Mouse (Mus musculus) stomach, embryonic 16.5 days (tissue): Measurements from ENCODE around the gene Cux1. TPM values are rescaled to one million over a fixed set of nuclear protein-coding genes. Genes with fewer than 3 reads are reported as not detected.

Source experiments
- ATAC-seq: fragments of 200-750 bp; cut with Nextera tagmentation; 2 replicates; pipeline ENCODE4 v1.8.0; 2017; ENCODE audit warnings: moderate number of reproducible peaks, moderate TSS enrichment; ENCODE audit not compliant: insufficient read depth, low FRiP score
- H3K27ac ChIP-seq: fragments of 300-500 bp; sonication (generic); 2 replicates; pipeline ENCODE4 v1.5.1; 2014; ENCODE audit warnings: low read length
- H3K27me3 ChIP-seq: fragments of 300-500 bp; sonication (generic); 2 replicates; pipeline ENCODE4 v1.6.1; 2014; ENCODE audit warnings: low read length, control low read depth, mixed read lengths; ENCODE audit not compliant: control insufficient read depth, insufficient read depth
- H3K36me3 ChIP-seq: fragments of 300-500 bp; sonication (generic); 2 replicates; pipeline ENCODE4 v1.6.1; 2014; ENCODE audit warnings: low read length; ENCODE audit not compliant: control insufficient read depth, insufficient read depth
- H3K4me1 ChIP-seq: fragments of 300-500 bp; sonication (generic); 2 replicates; pipeline ENCODE4 v1.6.1; 2014; ENCODE audit warnings: low read length, control low read depth, mixed read lengths; ENCODE audit not compliant: control insufficient read depth, insufficient read depth
- H3K4me2 ChIP-seq: fragments of 300-500 bp; sonication (generic); 2 replicates; pipeline ENCODE4 v1.6.1; 2014; ENCODE audit warnings: low read depth, low read length, mixed read lengths
- H3K4me3 ChIP-seq: fragments of 300-500 bp; sonication (generic); replicated peaks from 2 replicates; pipeline ENCODE4 v1.5.1; 2014; ENCODE audit warnings: mild to moderate bottlenecking, low read length
- H3K9ac ChIP-seq: fragments of 300-500 bp; sonication (generic); 2 replicates; pipeline ENCODE4 v1.6.1; 2014; ENCODE audit warnings: low read length
- H3K9me3 ChIP-seq: fragments of 300-500 bp; sonication (generic); replicated peaks from 2 replicates; pipeline ENCODE4 v1.6.1; 2016; ENCODE audit warnings: low read length, control low read depth; ENCODE audit not compliant: control insufficient read depth
- WGBS: fragments of 180-500 bp; shearing (Covaris S2); extraction: QIAGEN DNeasy Blood & Tissue Kit; methylation state at CpG from one replicate; pipeline ENCODE4 v1.1.7; 2014; 5-methylcytosine and 5-hydroxymethylcytosine counted together
- polyA plus RNA-seq: library from polyadenylated mRNA; unstranded; fragments of >200 nt; fragmentation: Nextera tagmentation; extraction: Ambion mirVana; gene quantifications from 2 replicates; pipeline ENCODE4 v1.2.1, GENCODE M21; 2015

Gene Cux1
- polyA plus RNA-seq, 1 experiment from 2014 or later, result 77.7 TPM

- Histone ChIP-seq H3K4me1 (peaks cover 47% of the 10 kb centered on the region), H3K9me3 (no peaks in the 10 kb centered on the region), H3K4me2 (peak overlapping the region; percentile 9; the same call in 1 of the 2 replicates), H3K4me3 (no peak overlapping the region), H3K27ac (peak overlapping the region; percentile 62), H3K9ac (0 out of 2 replicates have a peak overlapping the region, but pooled peaks have one; percentile 21), H3K36me3 (no peaks in the 10 kb centered on the region), H3K27me3 (no peaks in the 10 kb centered on the region)
- ATAC-seq, result peak; percentile 72
- WGBS, result 19% methylated on average over 7 of the region's 8 CpGs
Observed at GRCm38 (mm10) chr5:136467360-136467999, 99.8 kb downstream of the Cux1 start.

- H3K4me2 ChIP-seq, result peak overlapping the region; percentile 37; the same call in 1 of the 2 replicates
- ATAC-seq, result peak; percentile 63; the same call in 1 of the 2 replicates
- H3K27ac ChIP-seq, result peak overlapping the region; percentile 76
- no peaks in the 10 kb centered on the region for H3K36me3 ChIP-seq
- 38% methylated on average over 11 of the region's 11 CpGs for WGBS
- H3K27me3 ChIP-seq, result no peaks in the 10 kb centered on the region
- H3K4me3 ChIP-seq, result no peak overlapping the region
- H3K4me1 ChIP-seq, result peaks cover 47% of the 10 kb centered on the region
- peak overlapping the region; percentile 32; the same call in 1 of the 2 replicates for H3K9ac ChIP-seq
- H3K9me3 ChIP-seq, result no peaks in the 10 kb centered on the region
Observed at GRCm38 (mm10) chr5:136465770-136466406, 101.4 kb downstream of the Cux1 start.

- Histone ChIP-seq H3K27ac (peak overlapping the region; percentile 76), H3K4me1 (peaks cover 47% of the 10 kb centered on the region), H3K4me3 (no peak overlapping the region), H3K27me3 (no peaks in the 10 kb centered on the region), H3K9me3 (no peaks in the 10 kb centered on the region), H3K4me2 (peak overlapping the region; percentile 37; the same call in 1 of the 2 replicates), H3K9ac (peak overlapping the region; percentile 32; the same call in 1 of the 2 replicates), H3K36me3 (no peaks in the 10 kb centered on the region)
- ATAC-seq, result no peak
- WGBS, result 48% methylated on average over 5 of the region's 5 CpGs
Observed at GRCm38 (mm10) chr5:136465366-136465765, 101.9 kb downstream of the Cux1 start.

- 50% methylated on average over 3 of the region's 3 CpGs for WGBS
- Histone ChIP-seq H3K4me1 (peaks cover 47% of the 10 kb centered on the region), H3K4me3 (no peak overlapping the region), H3K9me3 (no peaks in the 10 kb centered on the region), H3K27ac (0 out of 2 replicates have a peak overlapping the region, but pooled peaks have one; percentile 24), H3K9ac (no peak overlapping the region), H3K27me3 (no peaks in the 10 kb centered on the region), H3K4me2 (no peak overlapping the region), H3K36me3 (no peaks in the 10 kb centered on the region)
- no peak for ATAC-seq
Observed at GRCm38 (mm10) chr5:136464849-136465248, 102.4 kb downstream of the Cux1 start.

GRCm38 (mm10) chr5:136464128-136464527, 103.2 kb downstream of the Cux1 start:
- Histone ChIP-seq H3K36me3 (no peaks in the 10 kb centered on the region), H3K9ac (no peak overlapping the region), H3K27ac (0 out of 2 replicates have a peak overlapping the region, but pooled peaks have one; percentile 24), H3K4me2 (no peak overlapping the region), H3K4me3 (no peak overlapping the region), H3K4me1 (peaks cover 51% of the 10 kb centered on the region), H3K9me3 (no peaks in the 10 kb centered on the region), H3K27me3 (no peaks in the 10 kb centered on the region)
- 38% methylated on average over 2 of the region's 2 CpGs for WGBS
- ATAC-seq, result no peak

GRCm38 (mm10) chr5:136462613-136463012, 104.7 kb downstream of the Cux1 start:
- H3K9ac ChIP-seq, result no peak overlapping the region
- no peak for ATAC-seq
- 49% methylated on average over 6 of the region's 6 CpGs for WGBS
- H3K4me2 ChIP-seq, result no peak overlapping the region
- no peaks in the 10 kb centered on the region for H3K36me3 ChIP-seq
- no peak overlapping the region for H3K4me3 ChIP-seq
- no peak overlapping the region for H3K27ac ChIP-seq
- no peaks in the 10 kb centered on the region for H3K9me3 ChIP-seq
- peaks cover 46% of the 10 kb centered on the region for H3K4me1 ChIP-seq
- H3K27me3 ChIP-seq, result no peaks in the 10 kb centered on the region

GRCm38 (mm10) chr5:136459901-136460300, 107.4 kb downstream of the Cux1 start:
- 91% methylated on average over 6 of the region's 6 CpGs for WGBS
- H3K4me2 ChIP-seq, result no peak overlapping the region
- no peak overlapping the region for H3K27ac ChIP-seq
- H3K4me3 ChIP-seq, result no peak overlapping the region
- H3K36me3 ChIP-seq, result no peaks in the 10 kb centered on the region
- H3K9me3 ChIP-seq, result no peaks in the 10 kb centered on the region
- ATAC-seq, result no peak
- no peaks in the 10 kb centered on the region for H3K27me3 ChIP-seq
- H3K9ac ChIP-seq, result no peak overlapping the region
- H3K4me1 ChIP-seq, result peaks cover 25% of the 10 kb centered on the region

GRCm38 (mm10) chr5:136458893-136459499, 108.3 kb downstream of the Cux1 start:
- WGBS, result 56% methylated on average over 11 of the region's 11 CpGs
- no peaks in the 10 kb centered on the region for H3K9me3 ChIP-seq
- ATAC-seq, result peak; percentile 11; the same call in 1 of the 2 replicates
- H3K4me2 ChIP-seq, result no peak overlapping the region
- no peaks in the 10 kb centered on the region for H3K36me3 ChIP-seq
- H3K4me3 ChIP-seq, result no peak overlapping the region
- H3K27me3 ChIP-seq, result no peaks in the 10 kb centered on the region
- peaks cover 18% of the 10 kb centered on the region for H3K4me1 ChIP-seq
- H3K9ac ChIP-seq, result no peak overlapping the region
- peak overlapping the region; percentile 68 for H3K27ac ChIP-seq
